Mouse (Mus musculus): ENCODE results near the gene Kl. TPM values are rescaled to one million over a fixed set of nuclear protein-coding genes. Genes with fewer than 3 reads are reported as not detected.

Gene Kl
- total RNA-seq (2023) = not detected

GRCm38 (mm10) chr5:150952328-150952668 lies at the start of gene Kl:
Gene Kl, plus strand, starts transcription at chr5:150952607.

